Mouse (Mus musculus): ENCODE results near the gene Wfdc6b.

GRCm38 (mm10) chr2:164604411-164604810 is 8.9 kb upstream of the Wfdc6b start:
- TF ChIP-seq CTCF (IDR thresholded peaks at IDR 0.05; ENCODE audit: low read depth) (no peak), EP300 (optimal IDR thresholded peaks at IDR 0.05) (no peak)

Data from stomach, postnatal 0 days (tissue).